Mouse (Mus musculus): ENCODE measurements around the gene Slc25a53. TPM values are rescaled to one million over a fixed set of nuclear protein-coding genes. Genes with fewer than 3 reads are reported as not detected.

Slc25a53 gene
- polyA plus RNA-seq, 1 experiment from 2014 or later = 14.3 TPM

- Histone ChIP-seq H3K9me3 (no peaks in the 10 kb centered on the region), H3K4me3 (no peak overlapping the region), H3K27me3 (replicated peaks) (no peaks in the 10 kb centered on the region), H3K9ac (no peak overlapping the region), H3K27ac (no peak overlapping the region), H3K4me1 (no peaks in the 10 kb centered on the region), H3K36me3 (replicated peaks) (no peaks in the 10 kb centered on the region), H3K4me2 (no peak overlapping the region)
- ATAC-seq (replicated peaks) = no peak
- WGBS = 57% methylated on average over 3 of the region's 3 CpGs
Measured at GRCm38 (mm10) chrX:136937985-136938384, 100.1 kb downstream of the Slc25a53 start.

Other genes starting within 250 kb of the Slc25a53 start
- gene Plp1, start 215.6 kb downstream of the Slc25a53 start, polyA plus RNA-seq (2015; fragmentation: Nextera tagmentation; extraction: Ambion mirVana) = 10.0 and 11.4 TPM in 2 replicates
- gene Rab9b, start 169.5 kb downstream of the Slc25a53 start, polyA plus RNA-seq (2015; fragmentation: Nextera tagmentation; extraction: Ambion mirVana) = 23.1 and 24.4 TPM in 2 replicates
- not detected in 2 replicates for gene H2bfm, start 111.0 kb downstream of the Slc25a53 start, polyA plus RNA-seq (2015; fragmentation: Nextera tagmentation; extraction: Ambion mirVana)
- 70.9 and 74.1 TPM in 2 replicates for gene Tmsb15b2, start 62.8 kb downstream of the Slc25a53 start, polyA plus RNA-seq (2015; fragmentation: Nextera tagmentation; extraction: Ambion mirVana)
- gene Tmsb15l, start 61.4 kb downstream of the Slc25a53 start, polyA plus RNA-seq (2015; fragmentation: Nextera tagmentation; extraction: Ambion mirVana) = 7.0 and 8.3 TPM in 2 replicates
- 30.8 and 31.9 TPM in 2 replicates for gene Tmsb15b1, start 61.4 kb downstream of the Slc25a53 start, polyA plus RNA-seq (2015; fragmentation: Nextera tagmentation; extraction: Ambion mirVana)
- 413 and 428 TPM in 2 replicates for gene Zcchc18, start 45.1 kb downstream of the Slc25a53 start, polyA plus RNA-seq (2015; fragmentation: Nextera tagmentation; extraction: Ambion mirVana)
- gene Fam199x, start 11.3 kb upstream of the Slc25a53 start, polyA plus RNA-seq (2015; fragmentation: Nextera tagmentation; extraction: Ambion mirVana) = 8.5 and 9.4 TPM in 2 replicates
- not detected in 2 replicates for gene Esx1, start 83.8 kb upstream of the Slc25a53 start, polyA plus RNA-seq (2015; fragmentation: Nextera tagmentation; extraction: Ambion mirVana)

All from midbrain, embryonic 15.5 days (tissue).